Mouse (Mus musculus) left cerebral cortex, postnatal 36 days (tissue): Measurements from ENCODE around the gene Tmem104. TPM values are rescaled to one million over a fixed set of nuclear protein-coding genes. Genes with fewer than 3 reads are reported as not detected.

Experiments used
- DNase-seq, 2 experiments: peaks; one replicate each; pipeline ENCODE4 v3.0.0; 2021 to 2022; ENCODE audit warnings: low spot score in 2 of 2, mixed read lengths in 1 of 2
- intact Hi-C: fragments of 180-260 bp; cut with DNase I; formaldehyde crosslinking; loops from one replicate; pipeline ENCODE4 v1.15.1; 2025
- total RNA-seq, 2 experiments: library from RNA; stranded (reverse); gene quantifications; 2 replicates each; pipeline ENCODE4 v1.2.3; 2021

Tmem104 gene
- total RNA-seq, 2 experiments from 2014 or later = 14.2 to 15.4 TPM

DNA sequence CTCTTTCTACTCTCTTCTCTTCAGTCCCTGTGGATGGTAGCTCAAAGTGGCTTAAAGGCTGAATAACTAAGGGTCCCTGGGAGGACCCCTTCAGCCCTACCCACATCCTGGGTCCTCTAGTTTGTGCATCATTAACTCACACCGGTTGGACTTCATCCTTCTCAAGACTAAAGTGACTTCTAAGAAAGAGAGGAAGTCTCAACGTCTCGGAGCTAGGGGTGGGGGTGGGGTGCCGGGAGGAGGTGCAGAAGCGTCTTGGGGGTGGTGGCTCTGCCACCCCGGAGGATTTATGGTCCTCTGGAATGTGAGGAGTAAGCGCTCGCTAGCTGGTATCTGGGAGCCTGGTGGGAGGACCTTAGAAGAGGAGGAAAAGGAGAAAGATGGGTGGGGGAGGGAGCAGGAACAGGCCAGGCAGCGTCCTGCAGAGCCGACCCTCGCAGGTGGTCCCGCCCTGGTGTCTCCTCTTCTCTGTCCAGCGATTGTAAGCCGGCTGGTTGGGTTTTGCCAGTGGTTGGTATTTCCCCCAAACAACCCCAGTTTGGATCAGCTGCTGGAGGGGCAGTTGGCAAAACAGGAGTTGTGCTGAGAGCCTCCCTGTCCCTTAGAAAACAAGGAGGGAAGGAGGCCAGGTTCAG is 22.8 kb upstream of the Tmem104 start:
- no peak for DNase-seq
- intact Hi-C loops = no loop called here

DNA sequence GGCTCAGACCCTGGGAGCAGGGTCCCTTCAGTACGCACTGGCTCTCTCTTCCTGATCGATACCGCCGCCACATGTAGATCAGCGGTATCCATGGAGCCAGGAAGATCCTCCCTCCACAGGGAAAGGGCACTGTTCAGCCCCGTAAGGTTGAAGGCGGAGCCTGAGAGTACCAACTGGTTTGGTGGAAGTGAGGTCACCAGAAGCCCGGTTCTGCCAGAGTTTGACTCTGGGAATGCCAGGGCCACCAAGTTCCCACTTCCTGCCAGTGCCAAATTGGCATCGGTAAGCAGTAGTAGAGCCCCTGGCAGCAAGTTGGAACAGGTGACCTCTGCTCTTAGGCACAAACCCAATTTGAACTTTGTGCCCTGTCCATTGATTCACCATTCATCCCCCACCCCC is 22.3 kb upstream of the Tmem104 start:
- intact Hi-C loops = no loop called here
- no peak for DNase-seq

DNA sequence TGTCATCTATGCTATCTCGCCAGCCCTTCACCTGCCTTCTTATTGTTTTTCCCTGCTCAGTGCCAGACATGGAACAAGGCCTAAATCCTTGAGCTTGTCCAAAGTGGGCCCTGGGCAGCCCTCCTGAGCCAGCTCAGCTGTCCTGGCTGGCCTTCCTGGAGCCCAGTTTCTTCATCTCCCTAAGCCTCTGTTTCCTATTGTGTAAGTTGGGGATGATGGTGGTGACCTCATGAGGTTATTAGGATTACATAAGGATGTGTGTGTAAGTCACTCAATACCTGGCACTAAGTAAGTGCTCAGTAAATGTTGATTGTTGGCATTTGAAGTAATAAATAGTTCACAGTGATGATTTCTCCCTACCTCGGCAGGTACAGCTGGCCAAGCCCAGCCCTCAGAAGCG is 20.5 kb upstream of the Tmem104 start:
- DNase-seq = no peak
- intact Hi-C loops = no loop called here

DNA sequence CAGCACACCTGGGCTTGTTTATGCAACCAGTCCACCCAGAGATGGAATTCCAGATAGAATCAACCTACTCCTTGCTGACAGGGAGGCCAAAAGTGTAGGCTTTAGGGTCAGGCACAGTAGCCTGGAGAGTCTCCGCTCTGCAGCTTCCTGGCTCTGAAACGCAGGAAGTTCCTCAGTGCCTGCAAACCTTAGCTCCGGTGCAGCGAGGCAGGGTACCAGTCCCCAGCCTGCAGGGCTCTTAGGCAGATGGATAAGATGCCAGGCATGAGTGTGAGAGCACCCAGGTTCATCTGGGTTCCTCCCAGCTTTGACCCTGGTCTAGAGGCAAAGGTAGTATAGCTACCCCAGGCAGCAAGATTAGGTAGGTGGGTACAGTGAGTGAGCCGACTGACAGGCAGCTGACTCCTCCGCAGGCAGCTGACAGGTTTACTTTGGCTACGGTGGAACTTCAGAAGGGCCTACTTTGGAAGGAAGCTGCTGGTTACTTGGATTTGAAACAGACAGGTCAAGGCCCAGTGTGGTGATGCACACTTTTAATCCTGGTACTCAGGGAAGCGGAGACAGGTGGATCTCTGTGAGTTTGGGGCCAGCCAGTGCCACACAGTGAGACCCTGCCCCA is 19.5 kb upstream of the Tmem104 start:
- no peak for DNase-seq
- intact Hi-C loops = no loop called here

DNA sequence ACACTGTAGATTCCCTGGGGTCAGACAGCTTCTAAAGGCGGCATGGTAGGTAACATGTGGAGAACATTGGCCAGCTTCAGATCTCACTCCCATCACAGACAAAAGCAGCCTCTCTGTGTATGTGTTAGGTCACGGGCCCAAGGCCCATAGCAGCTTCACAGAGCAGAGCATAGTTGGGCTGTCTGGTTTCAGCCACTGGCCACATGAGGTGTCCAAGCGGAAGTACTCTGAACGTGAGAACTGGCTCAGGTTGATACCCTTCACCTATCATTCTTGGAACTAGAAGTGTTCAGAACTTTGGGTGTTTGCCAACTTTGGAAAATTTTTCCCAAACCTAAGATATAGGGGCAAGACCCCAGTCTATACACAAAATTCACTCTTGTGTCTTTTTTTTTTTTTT is 17.9 kb upstream of the Tmem104 start:
- DNase-seq = no peak
- intact Hi-C loops = no loop called here

DNA sequence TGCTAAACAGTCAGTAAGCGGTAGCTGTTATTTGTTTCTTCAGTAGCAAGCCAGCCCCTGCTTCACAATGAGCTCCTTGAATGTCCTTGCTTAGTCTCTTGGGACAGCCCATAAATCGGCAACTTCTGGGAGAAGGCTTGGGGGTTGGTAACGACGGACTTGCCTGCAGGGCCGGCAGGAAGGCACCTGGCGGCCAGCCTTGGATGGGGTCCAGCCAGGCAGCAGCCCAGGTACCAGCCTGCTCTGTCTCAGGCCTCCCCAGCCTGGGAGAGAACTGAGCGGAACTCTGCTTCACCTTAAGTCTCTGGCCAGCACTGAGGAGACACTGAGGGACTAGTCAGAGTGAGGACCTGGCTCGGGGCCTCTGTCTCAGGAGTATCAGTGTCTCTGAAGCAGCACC is 16.2 kb upstream of the Tmem104 start:
- DNase-seq = no peak
- intact Hi-C loops = no loop called here

DNA sequence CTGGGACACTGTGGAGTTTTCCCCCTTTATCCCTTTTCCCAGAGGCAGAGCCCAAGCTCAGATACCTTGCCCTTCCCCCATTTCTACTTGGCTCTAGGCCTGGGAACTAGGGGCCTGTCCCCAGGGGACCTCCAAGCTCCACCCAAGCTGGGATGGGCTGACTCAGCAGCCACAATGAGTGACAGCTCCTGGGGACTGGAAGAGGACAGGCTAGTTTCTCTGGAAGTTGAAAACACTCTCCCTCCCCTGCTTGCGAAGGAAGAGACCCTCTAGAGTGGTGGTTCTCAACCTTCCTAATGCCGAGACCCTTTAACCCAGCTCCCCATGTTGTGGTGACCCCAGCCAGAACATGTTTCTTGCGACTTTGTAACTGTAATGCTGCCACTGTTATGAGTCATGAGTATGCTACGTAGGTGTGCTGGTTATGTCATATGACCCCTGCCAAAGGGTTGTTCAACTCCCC is 14.4 kb upstream of the Tmem104 start:
- no peak for DNase-seq
- intact Hi-C loops = no loop called here

DNA sequence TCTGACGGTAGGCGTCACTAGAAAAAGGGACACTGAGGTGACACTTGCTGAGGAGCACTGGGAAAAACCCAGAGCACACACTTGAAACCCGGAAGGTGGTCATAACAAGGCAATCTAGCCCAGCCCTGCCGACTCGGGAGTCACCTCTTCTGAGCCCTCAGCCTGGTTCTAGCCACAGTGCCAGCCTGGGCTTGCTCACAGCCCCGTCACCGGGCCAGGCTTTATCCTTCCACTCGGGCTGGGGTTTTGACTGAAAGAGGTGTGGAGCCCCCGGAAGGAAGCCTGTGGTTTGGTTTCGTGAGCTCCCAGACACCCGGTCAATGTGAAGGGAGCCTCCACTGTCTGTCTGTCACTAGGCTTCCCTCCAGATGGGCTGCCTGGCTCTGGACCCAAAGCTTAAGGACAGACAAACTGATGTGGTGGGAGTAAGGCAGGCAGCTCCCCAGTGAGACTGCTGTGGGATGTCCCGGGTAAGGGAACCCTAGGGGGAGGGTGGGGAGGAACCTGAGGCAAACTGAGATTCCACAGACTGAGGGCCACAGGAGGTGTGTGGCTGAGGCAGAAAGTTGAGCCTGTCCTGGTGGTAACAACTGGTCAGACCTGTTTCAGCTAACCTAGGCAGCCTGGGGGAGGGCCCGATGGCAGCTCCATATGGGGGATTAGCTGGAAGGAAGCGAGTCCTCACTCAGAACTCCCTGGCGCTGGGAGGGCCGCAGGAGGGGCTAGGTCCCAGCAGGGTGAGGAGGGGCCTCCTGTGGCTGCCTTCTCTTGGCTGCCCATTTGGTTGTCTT is 13.5 kb upstream of the Tmem104 start:
- intact Hi-C loops = no loop called here
- DNase-seq = no peak

DNA sequence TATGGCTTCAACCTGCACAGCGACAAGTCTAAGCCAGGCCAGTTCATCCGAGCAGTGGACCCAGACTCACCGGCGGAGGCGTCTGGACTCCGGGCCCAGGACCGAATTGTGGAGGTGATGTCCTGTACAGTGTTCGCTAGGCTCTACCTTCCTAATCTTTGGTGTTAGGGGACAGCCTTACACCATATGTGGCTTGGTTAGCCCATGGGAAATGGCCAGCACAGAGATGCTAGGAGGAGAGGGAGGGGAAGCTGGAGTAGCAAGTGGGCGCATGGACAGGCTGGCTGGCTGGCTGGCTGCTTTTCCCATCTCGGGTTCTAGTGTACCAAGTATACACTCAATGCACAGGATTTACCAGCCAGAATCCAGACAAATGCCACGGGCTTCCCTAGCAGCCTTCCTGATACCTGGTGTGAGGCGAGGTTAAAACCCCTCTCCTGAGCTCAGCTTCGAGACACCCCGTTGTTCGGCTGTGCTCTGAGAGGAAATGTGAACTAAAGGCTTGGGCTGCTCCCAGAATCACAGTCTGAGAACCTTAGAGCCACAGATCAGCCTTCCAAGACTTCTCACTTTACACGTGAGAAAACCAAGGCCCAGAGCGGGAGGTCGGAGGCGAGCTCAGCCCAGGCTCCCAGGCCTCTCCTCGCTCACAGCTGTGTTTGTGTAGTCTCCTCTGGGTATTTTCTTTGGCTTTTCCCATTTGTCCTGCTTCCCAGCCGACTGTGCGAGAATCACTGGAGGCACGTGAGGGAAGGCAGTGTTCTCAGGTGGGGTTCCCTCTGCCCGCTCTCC is 10.7 kb upstream of the Tmem104 start:
- intact Hi-C loops = no loop called here
- no peak for DNase-seq

DNA sequence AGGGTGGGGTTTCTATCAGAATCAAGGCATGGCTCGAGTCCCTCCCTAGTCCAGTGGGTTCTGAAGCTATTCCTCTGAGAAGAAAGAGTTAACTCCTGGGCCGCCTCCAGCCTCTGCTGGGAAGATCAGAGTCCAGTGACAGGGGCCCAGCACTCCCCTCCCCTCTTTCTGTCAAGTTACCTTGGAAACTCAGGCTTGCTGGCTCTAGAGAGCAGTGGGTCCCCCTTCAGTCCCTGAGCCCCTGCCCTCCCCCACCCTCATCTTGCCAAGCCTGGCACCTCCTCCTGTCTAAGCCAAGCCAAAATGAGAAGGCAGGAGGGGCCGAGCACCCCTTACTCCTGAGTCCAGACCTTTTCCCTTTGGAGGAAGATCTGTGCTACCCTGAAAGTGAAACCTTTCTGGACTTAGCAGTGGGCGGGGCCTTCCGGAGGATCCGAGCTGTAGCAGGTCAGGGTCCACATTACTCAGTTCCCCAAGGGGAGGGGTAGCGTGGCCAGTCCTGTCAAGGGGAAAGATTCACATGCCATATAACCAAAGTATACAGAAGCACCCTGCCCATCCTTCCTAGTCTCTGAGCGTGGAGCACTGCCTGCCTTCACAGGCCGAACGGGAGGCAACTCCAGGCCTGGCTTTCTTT is 9.6 kb upstream of the Tmem104 start:
- no peak for DNase-seq
- intact Hi-C loops = no loop called here

DNA sequence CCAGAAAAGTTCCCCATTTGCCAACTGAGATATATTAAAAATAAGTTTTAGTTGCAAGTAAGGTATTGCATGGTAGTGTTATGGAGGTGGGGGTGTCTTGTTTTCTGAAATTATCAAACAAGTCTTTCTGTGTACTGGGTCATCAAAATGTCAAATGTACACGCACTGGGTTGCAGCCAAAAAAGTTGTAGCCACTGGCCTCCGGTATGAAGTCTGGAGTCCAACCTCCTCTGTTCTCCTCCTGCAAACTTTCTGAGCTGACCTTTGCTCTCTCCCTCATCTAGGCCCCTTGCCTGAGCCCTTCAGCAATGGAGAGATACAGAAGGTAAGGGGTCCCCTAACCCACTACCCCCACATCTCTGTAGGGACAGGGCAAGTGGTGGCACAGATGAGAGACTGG is 8.5 kb upstream of the Tmem104 start:
- intact Hi-C loops = no loop called here
- DNase-seq = no peak

DNA sequence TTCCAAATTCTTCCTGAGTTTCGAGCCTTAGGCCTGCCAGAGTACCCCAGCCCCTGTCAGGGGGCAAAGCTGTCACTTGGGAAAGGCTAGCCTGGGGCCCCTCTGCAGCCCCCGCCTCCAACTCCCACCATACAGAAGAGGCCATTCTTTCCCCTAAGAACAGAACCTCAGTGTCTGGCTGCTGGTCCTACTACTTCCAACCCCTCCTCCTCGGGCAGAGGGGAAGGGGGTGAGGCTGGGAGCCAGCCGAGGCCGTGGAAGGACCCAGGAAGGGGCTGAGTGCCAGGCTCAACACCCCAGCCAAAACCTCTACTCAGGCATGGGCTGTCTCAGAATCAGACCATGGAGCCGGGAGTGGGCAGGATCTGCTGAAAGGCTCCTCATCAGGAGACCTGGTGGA is 8.1 kb upstream of the Tmem104 start:
- intact Hi-C loops = no loop called here
- no peak for DNase-seq

DNA sequence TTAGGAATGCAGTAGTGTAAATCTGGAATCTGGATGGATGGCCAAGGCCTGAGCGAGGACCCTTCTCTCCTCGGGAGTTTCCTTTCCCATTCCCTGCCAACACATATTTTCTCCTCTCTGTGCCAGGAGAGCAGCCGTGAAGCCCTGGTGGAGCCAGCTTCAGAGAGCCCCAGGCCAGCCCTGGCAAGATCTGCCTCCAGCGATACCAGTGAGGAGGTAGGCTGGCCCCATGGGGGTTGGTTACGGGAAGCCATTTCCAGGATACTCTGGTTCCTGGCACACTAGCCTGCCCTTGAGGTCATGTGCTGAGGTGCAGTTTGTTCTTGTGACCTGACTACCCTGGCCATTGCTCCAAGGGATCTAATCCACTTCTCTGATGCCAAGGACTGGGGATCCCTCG is 7.4 kb upstream of the Tmem104 start:
- DNase-seq = no peak
- intact Hi-C loops = no loop called here

DNA sequence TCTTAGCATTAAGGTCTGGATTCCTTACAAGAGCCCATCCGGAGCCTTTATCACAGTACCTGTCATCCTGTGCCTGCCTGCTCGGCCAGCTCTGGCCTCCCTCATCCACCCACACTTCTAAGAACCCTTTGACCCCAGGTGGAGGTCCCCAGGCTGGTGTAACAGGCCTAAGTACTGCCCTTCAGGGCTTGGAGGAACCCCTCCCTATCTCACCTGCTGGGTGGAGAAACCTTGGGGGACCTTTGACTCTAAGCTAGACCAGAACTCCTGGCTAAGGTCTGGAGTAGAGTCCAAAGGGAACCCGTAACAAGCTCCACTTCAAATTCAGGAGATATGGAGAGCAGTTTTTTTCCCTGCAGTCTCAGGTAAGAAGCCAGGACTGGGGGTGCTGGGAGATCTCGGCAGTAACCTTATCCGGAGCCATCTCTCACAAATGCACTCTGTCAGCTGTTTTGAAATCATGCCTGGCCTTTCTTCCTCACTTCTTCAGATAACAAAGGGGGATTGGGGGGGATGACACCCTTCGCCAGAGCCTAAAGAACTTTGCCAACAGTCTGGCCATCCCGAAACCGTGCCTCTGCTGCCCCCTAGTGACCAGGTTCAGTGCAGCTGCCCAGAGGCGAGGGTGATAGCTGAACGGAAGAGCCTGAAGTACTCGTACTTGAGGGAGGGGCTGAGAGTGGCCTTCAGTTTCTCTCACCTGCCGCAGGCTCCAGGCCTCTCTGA is 5.2 kb upstream of the Tmem104 start:
- intact Hi-C loops = loop anchor here (1.0 kb wide), 1 partner anchor 21 kb away; no protein-coding TSS in a partner anchor
- DNase-seq = peak; percentile 55 to 66

DNA sequence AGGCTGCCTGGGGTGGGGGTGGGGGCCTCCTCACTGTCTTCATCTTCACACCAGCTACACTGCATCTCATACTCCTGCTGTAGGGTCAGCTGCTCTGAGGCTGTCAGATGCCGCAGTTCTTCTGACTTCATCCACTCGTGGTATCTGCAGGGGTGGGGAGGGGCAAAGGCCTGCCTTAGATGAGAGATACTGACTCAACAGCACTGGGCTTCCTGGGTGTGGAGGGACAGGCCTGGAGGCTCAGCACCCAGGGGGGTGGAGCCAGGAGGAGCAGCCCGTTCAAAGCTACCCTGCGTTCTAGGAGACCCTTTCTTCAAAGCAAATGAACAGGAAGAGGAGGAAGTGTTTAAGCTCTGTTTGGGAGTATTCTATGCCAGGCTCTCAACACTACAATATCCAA is 2.3 kb upstream of the Tmem104 start:
- no peak for DNase-seq
- intact Hi-C loops = no loop called here

DNA sequence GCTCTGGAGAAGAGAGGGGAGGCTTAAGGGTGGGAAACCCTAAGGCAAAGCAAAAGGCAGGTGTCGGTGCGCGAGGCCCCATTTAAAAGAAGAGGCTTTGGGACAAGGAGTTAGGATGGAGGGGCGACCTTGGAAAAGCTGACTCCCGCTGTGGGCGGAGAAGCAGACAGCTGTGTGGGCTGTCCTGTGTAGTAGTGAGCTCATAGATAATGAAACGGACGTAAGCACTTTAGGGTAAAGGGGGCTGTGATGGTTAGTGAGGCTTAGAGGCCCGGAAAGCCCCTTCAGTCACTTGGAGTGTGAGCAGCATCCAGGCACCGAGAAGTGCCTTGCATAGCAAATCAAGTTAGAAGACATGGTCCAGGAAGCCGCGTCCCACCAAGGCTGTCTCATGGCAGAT is 406 bp downstream of the Tmem104 start, which contains the start of gene Nat9:
Gene Nat9 (minus strand): TSS at position 167 of the 400 bp plus-strand sequence.
- intact Hi-C loops = no loop called here
- no peak for DNase-seq

DNA sequence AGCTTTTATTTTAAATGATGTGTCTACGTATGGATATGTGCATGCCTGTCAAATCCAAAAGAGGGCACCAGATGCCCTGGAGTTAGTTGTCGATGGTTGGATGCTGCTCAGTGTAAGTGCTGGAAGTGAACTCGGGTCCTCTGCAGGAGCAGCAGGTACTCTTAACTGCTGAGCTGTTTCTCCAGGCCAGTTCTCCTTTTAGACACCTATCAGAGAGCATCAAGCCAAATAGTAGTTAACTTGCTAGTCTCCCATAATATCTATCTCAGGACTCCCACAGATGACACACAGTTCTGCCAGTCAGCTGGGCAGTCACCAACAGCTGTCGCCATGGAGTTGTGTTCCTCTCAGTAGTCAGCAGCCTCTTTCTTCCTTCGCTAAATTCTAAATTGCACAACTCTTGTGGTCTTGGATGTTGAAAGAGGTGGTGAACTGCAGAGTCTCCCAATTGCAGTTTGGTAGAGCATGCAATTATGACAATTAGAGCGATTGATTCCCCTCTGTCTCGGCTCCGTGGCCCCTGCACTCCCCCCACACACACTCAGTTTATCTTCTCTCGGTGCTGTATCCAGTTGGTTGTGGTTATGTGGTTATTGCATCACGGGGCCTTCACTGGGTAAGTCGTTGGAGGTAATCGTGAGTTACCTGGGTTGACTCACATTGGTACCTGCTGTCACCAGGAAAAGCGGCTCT is 1.4 kb downstream of the Tmem104 start:
- DNase-seq = no peak
- intact Hi-C loops = no loop called here

DNA sequence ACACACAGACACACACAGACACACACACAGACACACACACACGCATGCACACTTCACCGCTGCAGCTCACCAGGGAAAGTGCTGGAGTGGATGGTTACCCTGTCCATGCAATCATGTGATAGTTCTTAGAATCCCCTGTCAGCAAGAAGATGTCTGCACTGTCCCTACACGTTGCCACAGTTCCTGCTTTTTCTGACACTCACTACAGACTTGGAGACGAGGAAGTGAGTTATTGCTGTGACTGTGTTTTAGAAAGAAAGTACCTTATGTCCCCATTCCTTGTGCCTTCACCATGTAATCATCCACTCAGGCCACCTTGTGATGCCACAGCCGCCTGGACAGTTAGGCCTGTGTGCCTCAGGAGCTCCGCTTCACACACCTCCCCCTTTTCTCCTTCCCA is 2.0 kb downstream of the Tmem104 start:
- intact Hi-C loops = no loop called here
- no peak for DNase-seq
